Mouse (Mus musculus) midbrain, embryonic 10.5 days (tissue): Measurements from ENCODE around the gene Hap1. TPM values are rescaled to one million over a fixed set of nuclear protein-coding genes. Genes with fewer than 3 reads are reported as not detected.

ENCODE experiments used
- polyA plus RNA-seq: library from polyadenylated mRNA; unstranded; fragments of >200 nt; fragmentation: Nextera tagmentation; extraction: Ambion mirVana; gene quantifications from 2 replicates; pipeline ENCODE4 v1.2.1, GENCODE M21; 2016

The Hap1 gene
- polyA plus RNA-seq, 1 experiment from 2014 or later = 36.6 TPM

Other genes starting within 250 kb of the Hap1 start
- gene Krt13, start 234.6 kb downstream of the Hap1 start, polyA plus RNA-seq = not detected in 2 replicates
- 0.74 and 1.8 TPM in 2 replicates for gene Krt15, start 220.2 kb downstream of the Hap1 start, polyA plus RNA-seq
- gene Krt19, start 207.5 kb downstream of the Hap1 start, polyA plus RNA-seq = 5.9 and 6.3 TPM in 2 replicates
- gene Krt9, start 162.9 kb downstream of the Hap1 start, polyA plus RNA-seq = not detected in 2 replicates
- gene Krt14, start 148.6 kb downstream of the Hap1 start, polyA plus RNA-seq = 1.0 and 1.2 TPM in 2 replicates
- gene Krt16, start 107.2 kb downstream of the Hap1 start, polyA plus RNA-seq = not detected in 2 replicates
- 0.12 and 0.16 TPM in 2 replicates for gene Krt17, start 95.1 kb downstream of the Hap1 start, polyA plus RNA-seq
- not detected in 2 replicates for gene Krt42, start 86.3 kb downstream of the Hap1 start, polyA plus RNA-seq
- gene Eif1, start 36.2 kb downstream of the Hap1 start, polyA plus RNA-seq = 1,709 and 1,814 TPM in 2 replicates
- 0.56 TPM in 1 of 2 replicates, not detected in the other for gene Gast, start 21.7 kb downstream of the Hap1 start, polyA plus RNA-seq
- 32.4 and 41.8 TPM in 2 replicates for gene Jup, start 41.6 kb upstream of the Hap1 start, polyA plus RNA-seq
- gene P3h4, start 58.7 kb upstream of the Hap1 start, polyA plus RNA-seq = 23.4 and 26.8 TPM in 2 replicates
- 44.6 and 49.7 TPM in 2 replicates for gene Fkbp10, start 59.6 kb upstream of the Hap1 start, polyA plus RNA-seq
- 115 and 120 TPM in 2 replicates for gene Nt5c3b, start 85.7 kb upstream of the Hap1 start, polyA plus RNA-seq
- gene Klhl10, start 85.8 kb upstream of the Hap1 start, polyA plus RNA-seq = 0.62 and 0.73 TPM in 2 replicates
- 6.9 and 8.2 TPM in 2 replicates for gene Klhl11, start 116.6 kb upstream of the Hap1 start, polyA plus RNA-seq
- gene Acly, start 171.9 kb upstream of the Hap1 start, polyA plus RNA-seq = 312 and 380 TPM in 2 replicates
- gene Ttc25, start 189.5 kb upstream of the Hap1 start, polyA plus RNA-seq = 1.9 and 2.3 TPM in 2 replicates
- gene Cnp, start 218.8 kb upstream of the Hap1 start, polyA plus RNA-seq = 17.7 and 22.6 TPM in 2 replicates